Mouse (Mus musculus) thymus, postnatal 0 days (tissue): Measurements from ENCODE around the gene Usp19. TPM values are rescaled to one million over a fixed set of nuclear protein-coding genes. Genes with fewer than 3 reads are reported as not detected.
A peak's percentile ranks its signal among the peaks of the same experiment; 100 is the strongest.

ENCODE experiments used
- DNase-seq: peaks from one replicate; pipeline ENCODE4 v3.0.0-alpha.2; 2015; ENCODE audit warnings: low spot score
- polyA plus RNA-seq: library from polyadenylated mRNA; unstranded; fragments of >200 nt; fragmentation: Nextera tagmentation; extraction: Ambion mirVana; gene quantifications from 2 replicates; pipeline ENCODE4 v1.2.1, GENCODE M21; 2015

Usp19 gene
- polyA plus RNA-seq, 1 experiment from 2014 or later: 57.7 TPM

DNA sequence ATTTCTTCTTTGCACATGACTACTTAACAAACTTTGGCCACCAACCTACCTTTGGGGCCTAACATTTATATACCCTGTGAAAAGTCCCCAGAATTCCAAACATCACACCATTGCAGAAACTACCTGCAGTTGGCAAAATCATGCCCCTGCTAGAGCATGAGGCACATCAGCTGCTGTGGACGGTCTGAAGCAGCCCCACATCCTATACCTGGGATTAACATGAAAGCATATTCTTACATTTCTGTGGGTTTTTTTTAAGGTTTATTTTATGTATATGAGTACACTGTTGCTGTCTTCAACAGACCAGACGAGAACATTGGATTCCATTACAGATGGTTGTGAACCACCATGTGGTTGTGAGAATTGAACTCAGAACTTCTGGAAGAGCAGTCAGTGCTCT is 24.2 kb upstream of the Usp19 start:
- DNase-seq: no peak

GRCm38 (mm10) chr9:108469430-108469829 is 21.0 kb upstream of the Usp19 start:
- DNase-seq: no peak

DNA sequence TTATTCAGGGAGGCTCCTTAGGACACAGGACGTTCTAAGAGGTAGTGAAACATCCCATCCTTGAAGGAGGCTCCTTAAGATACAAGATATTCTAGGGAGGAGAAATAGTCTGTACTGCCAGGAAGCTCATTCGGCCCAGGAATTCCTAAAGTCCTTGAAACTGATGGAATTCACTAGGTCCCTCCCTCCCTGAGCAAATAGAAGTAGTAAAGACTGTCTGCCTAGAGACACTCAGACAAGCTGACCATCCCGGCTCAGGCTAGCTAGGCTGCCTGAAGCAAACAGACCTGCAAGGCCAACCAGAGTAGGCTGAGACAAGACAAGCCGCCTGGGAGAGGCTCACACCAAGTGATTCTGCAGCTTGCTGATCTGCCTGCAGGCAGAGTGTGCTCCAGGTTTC is 20.6 kb upstream of the Usp19 start:
- DNase-seq: no peak

DNA sequence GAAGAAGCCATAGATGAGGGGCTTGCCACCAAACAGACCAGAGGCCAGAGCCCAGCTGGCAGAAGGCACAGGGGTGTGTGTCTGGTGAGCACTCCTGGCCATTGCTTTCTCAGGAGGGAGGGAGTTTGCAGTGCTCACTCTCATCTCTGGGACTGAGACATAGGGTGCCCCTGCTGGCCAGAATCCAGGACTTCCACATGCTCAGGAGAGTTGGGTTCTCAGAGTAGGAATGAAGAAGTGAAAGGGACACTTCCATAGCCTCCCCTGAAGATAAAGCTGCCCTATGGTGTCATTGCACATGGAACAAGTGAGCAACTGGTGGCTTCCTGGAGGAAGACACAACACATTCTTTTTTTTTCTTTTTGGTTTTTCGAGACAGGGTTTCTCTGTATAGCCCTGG is 15.9 kb upstream of the Usp19 start:
- no peak for DNase-seq

DNA sequence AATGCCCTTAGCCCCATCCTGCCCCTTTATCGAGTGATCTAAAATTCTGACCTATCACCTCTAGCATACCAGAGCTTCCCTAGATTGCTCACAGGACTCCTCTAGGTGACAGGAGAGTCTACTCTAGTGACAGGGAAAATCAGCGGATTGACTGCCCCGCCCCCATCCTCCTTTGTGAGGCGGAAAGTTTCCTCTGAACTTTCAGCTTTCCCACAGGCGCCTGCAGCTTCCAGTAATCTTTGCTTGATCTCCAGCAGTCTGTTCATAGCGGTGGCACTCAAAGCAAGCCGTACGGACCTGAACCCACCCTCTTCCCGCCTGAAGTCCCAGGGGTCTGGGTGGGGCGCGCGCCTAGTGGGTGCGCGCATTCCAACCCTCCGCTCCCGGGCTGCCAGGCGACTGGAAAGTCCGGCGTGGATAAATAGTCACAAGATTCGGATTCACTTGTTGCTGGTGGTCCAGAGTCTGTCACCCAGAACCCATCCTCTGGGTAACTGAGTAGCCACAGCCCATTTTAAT is 11.7 kb upstream of the Usp19 start:
- DNase-seq: peak; percentile 41

- no peak for DNase-seq
These were observed 11.2 kb upstream of the Usp19 start for GRCm38 (mm10) chr9:108479241-108479640.

DNA sequence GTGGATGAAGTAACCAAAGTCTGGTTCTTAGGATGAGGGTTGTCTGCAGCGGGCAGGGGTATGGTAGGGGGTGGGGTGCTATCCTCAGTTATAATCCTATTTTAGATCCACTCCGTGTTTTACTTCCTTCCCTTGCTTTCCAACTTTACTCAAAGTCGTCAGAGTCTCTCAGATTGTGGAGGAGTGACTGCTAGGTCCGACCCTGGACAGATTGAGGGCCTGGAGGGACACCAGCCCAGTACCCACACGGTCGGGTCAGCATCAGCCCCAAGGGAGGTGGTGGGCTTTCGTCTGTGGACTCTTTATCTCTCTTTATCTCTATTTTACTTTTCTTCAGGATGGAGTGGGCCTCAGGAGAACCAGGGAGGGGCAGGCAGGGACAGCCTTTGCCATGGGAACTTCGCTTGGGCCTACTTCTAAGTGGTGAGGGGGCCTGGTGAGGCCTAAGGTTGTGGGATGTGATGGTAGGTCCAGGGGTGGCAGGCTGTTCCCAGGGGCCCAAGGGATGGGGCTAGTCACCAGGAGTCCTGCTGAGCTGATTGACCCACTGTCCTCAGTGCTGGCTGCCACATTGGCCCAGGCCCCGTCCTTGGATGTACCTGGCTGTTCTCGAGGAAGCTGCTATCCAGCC is 10.6 kb upstream of the Usp19 start, which contains the start of gene Lamb2:
TSS of gene Lamb2 (plus strand) at position 16 of the 631 bp plus-strand sequence.
- DNase-seq: peak; percentile 50

GRCm38 (mm10) chr9:108480813-108481519 is 9.4 kb upstream of the Usp19 start:
- DNase-seq: no peak

- DNase-seq: no peak
These were observed 8.7 kb upstream of the Usp19 start for GRCm38 (mm10) chr9:108481520-108482210.

DNA sequence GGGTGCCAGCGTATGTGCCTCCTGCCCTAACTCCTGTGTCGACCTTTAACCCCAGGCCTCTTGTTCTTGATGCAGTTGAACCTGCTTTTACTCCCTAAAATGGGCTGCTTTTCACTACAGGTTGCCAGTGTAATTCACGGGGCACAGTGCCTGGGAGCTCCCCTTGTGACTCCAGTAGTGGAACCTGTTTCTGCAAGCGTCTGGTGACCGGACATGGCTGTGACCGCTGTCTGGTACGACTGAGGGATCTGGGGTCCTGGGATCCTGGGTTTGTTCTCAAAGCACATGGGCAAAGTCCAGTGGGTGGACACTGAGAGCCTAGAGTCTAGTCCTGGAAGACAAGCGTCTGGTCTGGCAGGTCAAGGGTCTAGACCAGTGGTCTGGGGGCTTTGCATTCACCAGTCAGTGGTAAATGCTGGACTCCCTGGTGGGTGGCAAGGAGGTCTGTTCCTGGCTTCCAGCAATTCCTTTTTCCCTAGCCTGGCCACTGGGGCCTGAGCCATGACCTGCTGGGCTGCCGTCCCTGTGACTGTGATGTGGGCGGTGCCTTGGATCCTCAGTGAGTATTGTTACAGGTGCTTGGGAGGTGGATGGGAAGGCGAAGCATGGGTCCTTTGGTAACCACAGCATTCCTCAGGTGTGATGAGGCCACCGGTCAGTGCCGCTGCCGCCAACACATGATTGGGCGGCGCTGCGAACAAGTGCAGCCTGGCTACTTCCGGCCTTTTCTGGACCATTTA is 7.2 kb upstream of the Usp19 start:
- no peak for DNase-seq

DNA sequence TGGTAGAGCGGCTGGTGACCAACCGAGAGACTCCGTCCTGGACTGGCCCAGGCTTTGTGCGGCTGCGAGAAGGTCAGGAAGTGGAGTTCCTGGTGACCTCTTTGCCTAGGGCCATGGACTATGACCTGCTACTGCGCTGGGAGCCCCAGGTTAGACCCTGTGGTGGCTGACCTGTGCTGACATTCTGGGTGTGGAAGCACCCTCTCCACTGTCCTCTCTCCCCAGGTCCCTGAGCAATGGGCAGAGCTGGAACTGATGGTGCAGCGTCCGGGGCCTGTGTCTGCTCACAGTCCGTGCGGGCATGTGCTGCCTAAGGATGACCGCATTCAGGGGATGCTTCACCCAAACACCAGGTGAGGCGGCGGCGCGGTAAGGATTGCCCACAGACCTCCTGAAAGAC is 6.4 kb upstream of the Usp19 start:
- no peak for DNase-seq

DNA sequence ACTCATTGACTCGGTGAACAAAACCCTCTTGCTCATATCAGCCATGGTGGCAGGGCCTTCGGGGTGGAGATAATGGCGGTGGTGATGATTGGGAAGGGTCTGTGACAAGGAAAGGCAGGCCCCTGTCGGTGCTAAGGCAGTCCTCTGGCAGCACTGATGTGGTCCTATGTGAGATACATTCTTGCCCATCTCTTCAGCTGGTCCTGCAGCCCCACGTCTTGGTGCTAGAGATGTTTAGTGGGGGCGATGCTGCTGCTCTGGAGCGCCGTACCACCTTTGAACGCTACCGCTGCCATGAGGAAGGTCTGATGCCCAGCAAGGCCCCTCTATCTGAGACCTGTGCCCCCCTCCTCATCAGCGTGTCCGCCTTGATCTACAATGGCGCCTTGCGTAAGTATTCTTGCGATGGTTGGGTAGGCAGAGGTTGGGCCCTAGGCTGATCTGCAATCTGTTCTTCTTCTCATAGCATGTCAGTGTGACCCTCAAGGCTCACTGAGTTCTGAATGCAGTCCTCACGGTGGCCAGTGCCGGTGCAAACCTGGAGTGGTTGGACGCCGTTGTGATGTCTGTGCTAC is 5.0 kb upstream of the Usp19 start:
- DNase-seq: no peak

GRCm38 (mm10) chr9:108486973-108487530 is 3.4 kb upstream of the Usp19 start:
- DNase-seq: no peak

GRCm38 (mm10) chr9:108488403-108488802 is 2.0 kb upstream of the Usp19 start:
- no peak for DNase-seq

- no peak for DNase-seq
These were observed 1.2 kb upstream of the Usp19 start for GRCm38 (mm10) chr9:108489215-108489614.

DNA sequence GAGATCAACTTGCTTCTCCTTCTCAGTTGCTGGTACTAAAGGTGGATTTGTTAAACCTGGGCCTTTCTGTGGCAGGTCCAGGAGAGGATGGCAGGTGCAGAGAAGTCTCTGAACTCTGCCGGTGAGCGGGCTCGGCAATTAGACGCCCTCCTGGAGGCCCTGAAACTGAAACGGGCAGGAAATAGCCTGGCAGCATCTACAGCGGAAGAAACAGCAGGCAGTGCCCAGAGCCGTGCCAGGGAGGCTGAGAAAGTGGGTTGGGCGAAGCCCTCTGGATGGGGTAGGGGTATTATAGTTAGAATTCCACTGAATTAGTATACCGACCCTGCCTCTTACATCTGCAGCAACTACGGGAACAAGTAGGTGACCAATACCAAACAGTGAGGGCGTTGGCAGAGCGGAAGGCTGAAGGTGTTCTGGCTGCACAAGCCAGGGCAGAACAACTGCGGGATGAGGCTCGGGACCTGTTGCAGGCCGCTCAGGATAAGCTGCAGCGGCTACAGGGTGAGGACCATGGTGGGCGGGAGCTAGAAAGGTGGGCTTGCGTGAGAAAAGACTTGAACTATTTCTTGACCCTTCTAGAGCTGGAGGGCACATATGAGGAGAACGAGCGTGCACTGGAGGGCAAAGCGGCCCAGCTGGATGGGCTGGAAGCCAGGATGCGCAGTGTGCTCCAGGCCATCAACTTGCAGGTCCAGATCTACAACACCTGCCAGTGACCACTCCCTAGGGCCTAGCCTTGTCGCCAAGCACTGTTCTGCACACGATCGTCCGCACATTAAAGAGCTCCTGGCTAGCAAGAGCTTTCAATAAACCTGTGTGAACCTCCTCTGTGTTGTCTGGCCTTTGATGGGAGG is 472 bp upstream of the Usp19 start:
- no peak for DNase-seq

DNA sequence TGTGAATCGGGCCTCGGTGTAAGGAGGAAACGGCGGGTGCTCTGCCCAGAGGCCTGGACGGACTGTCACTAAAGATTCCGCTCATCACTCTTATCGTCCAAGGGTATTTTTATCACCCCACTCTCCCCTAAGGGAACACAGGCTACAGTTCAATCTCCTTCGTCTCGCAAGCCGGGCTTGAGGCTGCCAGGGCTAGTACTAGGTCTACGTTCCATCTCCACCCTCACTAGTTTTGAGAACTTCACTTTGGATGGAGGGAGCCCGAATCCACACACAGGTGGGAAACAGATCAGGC is 831 bp downstream of the Usp19 start:
- DNase-seq: no peak

DNA sequence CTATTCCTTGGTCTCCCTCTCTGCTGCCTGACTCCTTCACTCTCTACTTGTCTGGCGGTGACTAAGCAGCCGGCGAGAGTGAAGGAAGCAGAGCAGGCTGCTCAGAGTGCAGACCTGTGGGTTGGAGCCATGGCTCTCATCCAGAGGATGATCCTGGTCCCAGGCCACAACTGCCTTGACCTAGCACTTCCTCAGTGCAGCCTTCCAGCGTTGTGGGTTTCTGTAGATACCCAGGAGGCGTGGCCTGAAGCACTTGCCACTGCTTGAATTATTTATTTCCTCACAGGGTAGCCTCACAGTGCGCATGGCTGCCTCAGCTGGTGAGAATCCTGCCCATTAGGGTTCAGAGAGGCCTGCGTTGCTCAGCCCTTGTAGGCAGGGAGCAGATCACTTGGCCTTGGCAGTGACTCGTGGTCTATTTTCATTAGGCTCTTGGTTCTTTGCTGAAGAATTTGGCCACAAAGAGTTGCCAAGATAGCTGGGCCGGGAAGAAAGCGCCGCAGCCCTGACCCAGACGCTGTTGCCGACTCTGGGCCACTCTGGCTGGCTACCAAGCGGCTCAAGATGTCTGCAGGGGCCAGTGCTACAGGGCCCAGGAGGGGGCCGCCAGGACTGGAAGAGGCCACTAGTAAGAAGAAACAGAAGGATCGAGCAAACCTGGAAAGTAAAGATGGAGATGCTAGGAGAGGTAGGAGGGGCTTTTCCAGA is 1.8 kb downstream of the Usp19 start:
- DNase-seq: no peak

DNA sequence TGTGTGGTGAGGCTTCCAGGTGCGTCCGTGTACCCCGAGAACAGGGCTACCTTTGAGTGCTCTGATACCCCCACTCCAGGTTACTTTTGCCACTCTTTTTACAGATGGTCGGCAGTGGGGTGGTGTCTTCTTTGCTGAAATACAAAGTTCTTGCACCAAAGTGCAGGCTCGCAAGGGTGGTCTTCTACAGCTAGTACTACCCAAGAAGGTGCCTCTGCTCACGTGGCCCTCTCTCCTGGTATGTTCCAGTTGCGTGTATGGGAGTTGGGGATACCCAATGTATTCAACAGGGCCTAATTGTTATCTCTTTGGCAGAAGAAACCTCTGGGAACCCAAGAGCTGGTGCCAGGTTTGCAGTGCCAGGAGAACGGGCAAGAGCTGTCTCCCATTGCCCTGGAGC is 2.8 kb downstream of the Usp19 start:
- DNase-seq: no peak
